25 mouse cellular contexts compared by ENCODE assay signal in genomic region chr4:101225984-101226383, GRCm38 (mm10).
"Had no signal": no experiment of that assay in that cellular context is flagged by ENCODE, and none has a peak within 500 bp of the region (broad histone marks: within the 10 kb centered on the region; RNA-seq: fewer than 3 reads in every experiment).

No protein-coding gene starts in this region.

- H3K4me2 ChIP-seq: heart, embryonic 12.5 days; hindbrain, embryonic 12.5 days; hindbrain, embryonic 14.5 days; intestine, embryonic 15.5 days; kidney, embryonic 15.5 days; limb, embryonic 13.5 days; limb, embryonic 15.5 days had no signal

- H3K4me1 ChIP-seq: hindbrain, embryonic 10.5 days; hindbrain, embryonic 12.5 days; intestine, embryonic 15.5 days had no signal

- H3K9me3 ChIP-seq: heart, embryonic 12.5 days; hindbrain, embryonic 12.5 days; intestine, embryonic 15.5 days; limb, embryonic 13.5 days; limb, embryonic 15.5 days had no signal

- H3K4me3 ChIP-seq: heart, adult 2 months; heart, embryonic 12.5 days; hindbrain, embryonic 10.5 days; hindbrain, embryonic 12.5 days; intestine, embryonic 15.5 days; kidney, embryonic 15.5 days; limb, embryonic 13.5 days; limb, embryonic 15.5 days had no signal

- DNase-seq: forebrain, postnatal 0 days; gastrocnemius, postnatal 10 days; gastrocnemius, postnatal 25 days; heart, adult 2 months; heart, postnatal 10 days; heart, postnatal 4 days; kidney, adult 18-20 months; kidney, adult 8-10 months; kidney, postnatal 14 days; kidney, postnatal 36 days; layer of hippocampus, adult 9-11 months; layer of hippocampus, postnatal 36 days; left cerebral cortex, postnatal 4 days had no signal

- H3K27me3 ChIP-seq: heart, embryonic 12.5 days; hindbrain, embryonic 12.5 days; intestine, embryonic 15.5 days; kidney, embryonic 15.5 days; limb, embryonic 13.5 days; limb, embryonic 15.5 days had no signal

- ATAC-seq: forebrain, postnatal 0 days; hindbrain, embryonic 16.5 days; inflammation-experienced regulatory T-cells, adult 6 months; intestine, embryonic 15.5 days; intestine, postnatal 0 days had no signal

- H3K27ac ChIP-seq: heart, adult 2 months; hindbrain, embryonic 10.5 days; hindbrain, embryonic 12.5 days; hindbrain, embryonic 14.5 days; intestine, embryonic 15.5 days; kidney, embryonic 15.5 days; kidney, postnatal 0 days; limb, embryonic 13.5 days; limb, embryonic 15.5 days had no signal

- H3K36me3 ChIP-seq: hindbrain, embryonic 10.5 days; hindbrain, embryonic 12.5 days; intestine, embryonic 15.5 days; kidney, embryonic 15.5 days; limb, embryonic 13.5 days; limb, embryonic 15.5 days had no signal

- H3K9ac ChIP-seq: forebrain, postnatal 0 days; heart, embryonic 12.5 days; hindbrain, embryonic 12.5 days; hindbrain, embryonic 14.5 days; intestine, embryonic 15.5 days; kidney, embryonic 15.5 days; limb, embryonic 13.5 days; limb, embryonic 15.5 days had no signal
